Comparison of ENCODE assay signal across 7 mouse cellular contexts in genomic region chr15:93594888-93595698, GRCm38 (mm10). TPM values are rescaled to one million over a fixed set of nuclear protein-coding genes. Genes with fewer than 3 reads are reported as not detected.
DNase-seq lines count a peak whose midpoint lies in the region; ATAC-seq lines count a peak whose summit lies in the region.

No protein-coding gene starts in this region.

- peaks cover 2% of the 10 kb centered on the region; the same call in 1 of the 2 replicates for H3K27me3 ChIP-seq in forebrain, embryonic 16.5 days (replicated peaks; ENCODE audit: control insufficient read depth, insufficient read depth, low read length)
- H3K27me3 ChIP-seq in hindbrain, embryonic 12.5 days = no peaks in the 10 kb centered on the region

- H3K4me3 ChIP-seq in forebrain, embryonic 16.5 days (replicated peaks; ENCODE audit: low read length) = peak overlapping the region; percentile 84
- peak overlapping the region; percentile 90 for H3K4me3 ChIP-seq in hindbrain, embryonic 12.5 days

- H3K9ac ChIP-seq in forebrain, embryonic 16.5 days (replicated peaks; ENCODE audit: low read depth, low read length) = peak overlapping the region; percentile 84
- H3K9ac ChIP-seq in hindbrain, embryonic 12.5 days = peak overlapping the region; percentile 88

- no peaks in the 10 kb centered on the region for H3K36me3 ChIP-seq in forebrain, embryonic 16.5 days (ENCODE audit: control insufficient read depth, insufficient read depth)
- H3K36me3 ChIP-seq in hindbrain, embryonic 12.5 days = no peaks in the 10 kb centered on the region

- WGBS in forebrain, embryonic 16.5 days = under 1% methylated on average over 60 of the region's 64 CpGs
- under 1% methylated on average over 63 of the region's 64 CpGs for WGBS in hindbrain, embryonic 12.5 days

- DNase-seq in R1 (ENCODE audit: low read depth, low spot score) = peak; percentile 45
- DNase-seq in cerebellum, adult 11 months = peak; percentile 26
- DNase-seq in layer of hippocampus, postnatal 14 days (ENCODE audit: low spot score in 2 of 2) = peak; percentile 46 to 50
- peak; percentile 53 for DNase-seq in right cerebral cortex, postnatal 4 days

- H3K4me1 ChIP-seq in forebrain, embryonic 16.5 days (replicated peaks; ENCODE audit: control insufficient read depth, insufficient read depth, low read length) = peaks cover 21% of the 10 kb centered on the region
- peaks cover 25% of the 10 kb centered on the region for H3K4me1 ChIP-seq in hindbrain, embryonic 12.5 days

- H3K4me2 ChIP-seq in forebrain, embryonic 16.5 days (ENCODE audit: low read length) = peak overlapping the region; percentile 98
- peak overlapping the region; percentile 90 for H3K4me2 ChIP-seq in hindbrain, embryonic 12.5 days (replicated peaks)

- ATAC-seq in forebrain, embryonic 16.5 days = peak; percentile 61
- ATAC-seq in hindbrain, embryonic 12.5 days (ENCODE audit: low FRiP score) = peak; percentile 68
- peak; percentile 35 for ATAC-seq in megakaryocyte, adult 5-6 weeks (ENCODE audit: poor library complexity, severe bottlenecking)

- peak overlapping the region; percentile 71 for H3K27ac ChIP-seq in forebrain, embryonic 16.5 days (ENCODE audit: low read length)
- peak overlapping the region; percentile 94 for H3K27ac ChIP-seq in hindbrain, embryonic 12.5 days

- H3K9me3 ChIP-seq in forebrain, embryonic 16.5 days (ENCODE audit: control insufficient read depth, low read length) = no peaks in the 10 kb centered on the region
- no peaks in the 10 kb centered on the region for H3K9me3 ChIP-seq in hindbrain, embryonic 12.5 days (replicated peaks)

RNA-seq across cellular contexts. Expression of gene Prickle1, which starts 0.6 kb away (rescaled TPM):
- polyA plus RNA-seq in forebrain, embryonic 16.5 days (2015; fragmentation: Nextera tagmentation; extraction: Ambion mirVana) = 20.7 and 24.9 TPM in 2 replicates
- 24.6 and 27.9 TPM in 2 replicates for polyA plus RNA-seq in hindbrain, embryonic 12.5 days (2016; fragmentation: Nextera tagmentation; extraction: Ambion mirVana)
- total RNA-seq in layer of hippocampus, postnatal 14 days (2021) = 10 to 100 TPM; 53.5 to 61.8 TPM
- total RNA-seq in megakaryocyte, adult 5-6 weeks (2015) = 0.02 and 0.23 TPM in 2 replicates
- total RNA-seq in megakaryocyte, adult 5-6 weeks (2017) = 0.04 and 0.15 TPM in 2 replicates

Comparison
In these comparisons a context has a peak if more than half of its experiments do, and no peak if none do; other contexts are left out.
1. Peak in every context shown above with its lines: DNase-seq, ATAC-seq, H3K4me3 ChIP-seq and H3K27ac ChIP-seq.
2. RNA of gene Prickle1, which starts 0.6 kb away (total RNA-seq): 53.5 to 61.8 TPM in layer of hippocampus, postnatal 14 days; 0.02 to 0.23 TPM in megakaryocyte, adult 5-6 weeks; every median in the first group is over 10 times any median in the second.